Mouse (Mus musculus): Measurements from ENCODE around the gene Pacs2. TPM values are rescaled to one million over a fixed set of nuclear protein-coding genes. Genes with fewer than 3 reads are reported as not detected.

Gene Pacs2
- polyA plus RNA-seq, 1 experiment from 2014 or later = 28.7 TPM

- no peaks in the 10 kb centered on the region for H3K27me3 ChIP-seq (ENCODE audit: control insufficient read depth, insufficient read depth, low read length)
- WGBS = 91% methylated on average over 9 of the region's 9 CpGs
These were observed 47.3 kb downstream of the Pacs2 start for GRCm38 (mm10) chr12:113061606-113062005.

GRCm38 (mm10) chr12:113062201-113062600, 47.9 kb downstream of the Pacs2 start:
- Histone ChIP-seq H3K4me1 (ENCODE audit: control insufficient read depth, insufficient read depth, low read length) (no peaks in the 10 kb centered on the region), H3K27ac (replicated peaks; ENCODE audit: low read depth, low read length) (no peak overlapping the region), H3K36me3 (ENCODE audit: control insufficient read depth, insufficient read depth, low read length) (peaks cover 88% of the 10 kb centered on the region), H3K4me3 (replicated peaks; ENCODE audit: low read depth, low read length) (no peak overlapping the region), H3K9me3 (ENCODE audit: control insufficient read depth, low read length) (no peaks in the 10 kb centered on the region), H3K9ac (replicated peaks; ENCODE audit: low read length) (no peak overlapping the region), H3K4me2 (ENCODE audit: low read length) (no peak overlapping the region), H3K27me3 (ENCODE audit: control insufficient read depth, insufficient read depth, low read length) (no peaks in the 10 kb centered on the region)
- ATAC-seq (ENCODE audit: low FRiP score, low TSS enrichment) (no peak), DNase-seq (no peak)
- WGBS = 90% methylated on average over 10 of the region's 10 CpGs

More at GRCm38 (mm10) chr12:113061606-113062005, 47.3 kb downstream of the Pacs2 start:
- H3K36me3 ChIP-seq (ENCODE audit: control insufficient read depth, insufficient read depth, low read length) = peaks cover 88% of the 10 kb centered on the region
- ATAC-seq (ENCODE audit: low FRiP score, low TSS enrichment) = no peak
- H3K4me1 ChIP-seq (ENCODE audit: control insufficient read depth, insufficient read depth, low read length) = no peaks in the 10 kb centered on the region
- H3K27ac ChIP-seq (replicated peaks; ENCODE audit: low read depth, low read length) = no peak overlapping the region
- DNase-seq = no peak
- H3K9ac ChIP-seq (replicated peaks; ENCODE audit: low read length) = no peak overlapping the region
- no peaks in the 10 kb centered on the region for H3K9me3 ChIP-seq (ENCODE audit: control insufficient read depth, low read length)
- no peak overlapping the region for H3K4me2 ChIP-seq (ENCODE audit: low read length)
- no peak overlapping the region for H3K4me3 ChIP-seq (replicated peaks; ENCODE audit: low read depth, low read length)

GRCm38 (mm10) chr12:113063700-113064099, 49.4 kb downstream of the Pacs2 start:
- Histone ChIP-seq H3K9ac (replicated peaks; ENCODE audit: low read length) (no peak overlapping the region), H3K27me3 (ENCODE audit: control insufficient read depth, insufficient read depth, low read length) (no peaks in the 10 kb centered on the region), H3K4me1 (ENCODE audit: control insufficient read depth, insufficient read depth, low read length) (no peaks in the 10 kb centered on the region), H3K4me2 (ENCODE audit: low read length) (no peak overlapping the region), H3K27ac (replicated peaks; ENCODE audit: low read depth, low read length) (no peak overlapping the region), H3K4me3 (replicated peaks; ENCODE audit: low read depth, low read length) (no peak overlapping the region), H3K9me3 (ENCODE audit: control insufficient read depth, low read length) (no peaks in the 10 kb centered on the region), H3K36me3 (ENCODE audit: control insufficient read depth, insufficient read depth, low read length) (peaks cover 85% of the 10 kb centered on the region)
- 95% methylated on average over 7 of the region's 7 CpGs for WGBS
- DNase-seq (no peak), ATAC-seq (ENCODE audit: low FRiP score, low TSS enrichment) (no peak)

- Histone ChIP-seq H3K4me1 (ENCODE audit: control insufficient read depth, insufficient read depth, low read length) (no peaks in the 10 kb centered on the region), H3K9ac (replicated peaks; ENCODE audit: low read length) (no peak overlapping the region), H3K4me3 (replicated peaks; ENCODE audit: low read depth, low read length) (no peak overlapping the region), H3K27me3 (ENCODE audit: control insufficient read depth, insufficient read depth, low read length) (no peaks in the 10 kb centered on the region), H3K9me3 (ENCODE audit: control insufficient read depth, low read length) (no peaks in the 10 kb centered on the region), H3K4me2 (ENCODE audit: low read length) (no peak overlapping the region), H3K36me3 (ENCODE audit: control insufficient read depth, insufficient read depth, low read length) (peaks cover 77% of the 10 kb centered on the region), H3K27ac (replicated peaks; ENCODE audit: low read depth, low read length) (no peak overlapping the region)
- DNase-seq (no peak), ATAC-seq (ENCODE audit: low FRiP score, low TSS enrichment) (no peak)
- 89% methylated on average over 7 of the region's 7 CpGs for WGBS
These were observed 53.7 kb downstream of the Pacs2 start for GRCm38 (mm10) chr12:113068002-113068401.

GRCm38 (mm10) chr12:113069389-113069788, 55.1 kb downstream of the Pacs2 start:
- no peaks in the 10 kb centered on the region for H3K27me3 ChIP-seq (ENCODE audit: control insufficient read depth, insufficient read depth, low read length)
- no peaks in the 10 kb centered on the region for H3K9me3 ChIP-seq (ENCODE audit: control insufficient read depth, low read length)
- 89% methylated on average over 6 of the region's 6 CpGs for WGBS
- DNase-seq (no peak), ATAC-seq (ENCODE audit: low FRiP score, low TSS enrichment) (no peak)
- peaks cover 10% of the 10 kb centered on the region for H3K4me1 ChIP-seq (ENCODE audit: control insufficient read depth, insufficient read depth, low read length)
- H3K4me3 ChIP-seq (replicated peaks; ENCODE audit: low read depth, low read length) = no peak overlapping the region
- H3K36me3 ChIP-seq (ENCODE audit: control insufficient read depth, insufficient read depth, low read length) = peaks cover 65% of the 10 kb centered on the region
- no peak overlapping the region for H3K4me2 ChIP-seq (ENCODE audit: low read length)
- no peak overlapping the region for H3K27ac ChIP-seq (replicated peaks; ENCODE audit: low read depth, low read length)
- H3K9ac ChIP-seq (replicated peaks; ENCODE audit: low read length) = no peak overlapping the region

- no peak for DNase-seq
- H3K9me3 ChIP-seq (ENCODE audit: control insufficient read depth, low read length) = no peaks in the 10 kb centered on the region
- WGBS = 94% methylated on average over 6 of the region's 6 CpGs
- no peak overlapping the region for H3K4me3 ChIP-seq (replicated peaks; ENCODE audit: low read depth, low read length)
- H3K4me1 ChIP-seq (ENCODE audit: control insufficient read depth, insufficient read depth, low read length) = peaks cover 22% of the 10 kb centered on the region
- no peak for ATAC-seq (ENCODE audit: low FRiP score, low TSS enrichment)
- no peak overlapping the region for H3K4me2 ChIP-seq (ENCODE audit: low read length)
- H3K9ac ChIP-seq (replicated peaks; ENCODE audit: low read length) = no peak overlapping the region
- H3K36me3 ChIP-seq (ENCODE audit: control insufficient read depth, insufficient read depth, low read length) = peaks cover 54% of the 10 kb centered on the region
- no peak overlapping the region for H3K27ac ChIP-seq (replicated peaks; ENCODE audit: low read depth, low read length)
- no peaks in the 10 kb centered on the region for H3K27me3 ChIP-seq (ENCODE audit: control insufficient read depth, insufficient read depth, low read length)
These were observed 57.0 kb downstream of the Pacs2 start for GRCm38 (mm10) chr12:113071321-113071720.

- ATAC-seq (ENCODE audit: low FRiP score, low TSS enrichment) = no peak
- H3K4me2 ChIP-seq (ENCODE audit: low read length) = no peak overlapping the region
- peaks cover 22% of the 10 kb centered on the region for H3K4me1 ChIP-seq (ENCODE audit: control insufficient read depth, insufficient read depth, low read length)
- no peak for DNase-seq
- no peak overlapping the region for H3K27ac ChIP-seq (replicated peaks; ENCODE audit: low read depth, low read length)
- no peaks in the 10 kb centered on the region for H3K27me3 ChIP-seq (ENCODE audit: control insufficient read depth, insufficient read depth, low read length)
- 86% methylated on average over 6 of the region's 6 CpGs for WGBS
- no peaks in the 10 kb centered on the region for H3K9me3 ChIP-seq (ENCODE audit: control insufficient read depth, low read length)
- H3K9ac ChIP-seq (replicated peaks; ENCODE audit: low read length) = no peak overlapping the region
- peaks cover 50% of the 10 kb centered on the region for H3K36me3 ChIP-seq (ENCODE audit: control insufficient read depth, insufficient read depth, low read length)
- no peak overlapping the region for H3K4me3 ChIP-seq (replicated peaks; ENCODE audit: low read depth, low read length)
These were observed 57.5 kb downstream of the Pacs2 start for GRCm38 (mm10) chr12:113071827-113072226.

- Histone ChIP-seq H3K9ac (replicated peaks; ENCODE audit: low read length) (peak overlapping the region; percentile 69), H3K36me3 (ENCODE audit: control insufficient read depth, insufficient read depth, low read length) (peaks cover 34% of the 10 kb centered on the region), H3K27ac (replicated peaks; ENCODE audit: low read depth, low read length) (peak overlapping the region; percentile 95), H3K27me3 (ENCODE audit: control insufficient read depth, insufficient read depth, low read length) (no peaks in the 10 kb centered on the region), H3K4me2 (ENCODE audit: low read length) (peak overlapping the region; percentile 87), H3K4me1 (ENCODE audit: control insufficient read depth, insufficient read depth, low read length) (peaks cover 22% of the 10 kb centered on the region), H3K9me3 (ENCODE audit: control insufficient read depth, low read length) (no peaks in the 10 kb centered on the region), H3K4me3 (replicated peaks; ENCODE audit: low read depth, low read length) (peak overlapping the region; percentile 39)
- peak; percentile 42; the same call in 1 of the 2 replicates for ATAC-seq (ENCODE audit: low FRiP score, low TSS enrichment)
- 9% methylated on average over 15 of the region's 15 CpGs for WGBS
- peak; percentile 39 for DNase-seq
These were observed 59.4 kb downstream of the Pacs2 start for GRCm38 (mm10) chr12:113073420-113074328.

All from midbrain, embryonic 14.5 days (tissue).